Mouse (Mus musculus): ENCODE data around the gene Bcl2.

DNA sequence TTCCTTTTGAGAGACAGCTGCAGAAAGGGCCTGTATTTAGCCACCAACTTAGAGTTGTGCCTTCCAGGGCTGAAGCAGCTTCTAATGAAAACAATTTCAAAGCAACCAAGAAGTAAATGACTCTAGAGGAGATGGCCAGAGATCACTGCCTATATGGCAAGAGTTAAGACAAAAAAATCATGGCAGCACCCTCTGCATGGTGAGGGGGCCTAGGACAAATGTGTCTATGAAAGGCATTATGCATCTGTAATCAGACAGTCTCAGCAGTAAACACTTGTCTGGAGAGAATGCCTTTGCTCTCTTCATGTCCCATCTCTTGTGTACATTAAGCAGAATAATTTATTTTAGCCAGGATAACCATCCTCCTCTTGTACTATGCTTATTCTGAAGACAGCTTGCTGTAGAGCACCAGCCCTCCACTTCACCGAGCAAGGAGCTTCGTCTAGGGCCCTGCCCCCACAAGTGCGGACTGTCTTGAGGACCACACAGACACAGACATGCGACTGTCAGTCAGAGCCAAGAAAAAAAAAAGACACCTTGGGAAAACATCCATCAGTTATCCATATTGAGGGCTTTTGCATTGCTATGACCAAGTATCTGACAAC lies 126.1 kb downstream of the Bcl2 start:
- no peak for TF ChIP-seq CHD2 (IDR thresholded peaks at IDR 0.05; ENCODE audit: low read depth, low read length)
- TF ChIP-seq MAFK (IDR thresholded peaks at IDR 0.05; ENCODE audit: insufficient read depth, low read depth, low read length): no peak
- TF ChIP-seq HCFC1 (IDR thresholded peaks at IDR 0.05; ENCODE audit: borderline replicate concordance, insufficient read depth, low read length): no peak
